Mouse (Mus musculus) limb, embryonic 15.5 days (tissue): ENCODE measurements at regions not wholly inside any gene's neighbourhood (a gene's known extent, or its start where the extent isn't known, plus 50 kb on each side); places are given as distances from the start of the nearest gene placed in this dataset.

Experiments used
- ATAC-seq: fragments of 200-750 bp; cut with Nextera tagmentation; 2 replicates; pipeline ENCODE4 v1.8.0; 2017; ENCODE audit warnings: low read depth, moderate TSS enrichment; ENCODE audit not compliant: insufficient number of reproducible peaks, low FRiP score, low TSS enrichment
- H3K27ac ChIP-seq: fragments of 300-500 bp; sonication (generic); 2 replicates; pipeline ENCODE4 v1.5.1; 2015; ENCODE audit warnings: moderate library complexity, mild to moderate bottlenecking, inconsistent platforms
- H3K27me3 ChIP-seq: fragments of 300-500 bp; sonication (generic); 2 replicates; pipeline ENCODE4 v1.6.1; 2015; ENCODE audit warnings: inconsistent platforms
- H3K36me3 ChIP-seq: fragments of 300-500 bp; sonication (generic); 2 replicates; pipeline ENCODE4 v1.6.1; 2015; ENCODE audit warnings: inconsistent platforms
- H3K4me1 ChIP-seq: fragments of 300-500 bp; sonication (generic); 2 replicates; pipeline ENCODE4 v1.6.1; 2015; ENCODE audit warnings: inconsistent platforms
- H3K4me2 ChIP-seq: fragments of 300-500 bp; sonication (generic); 2 replicates; pipeline ENCODE4 v1.6.1; 2015; ENCODE audit warnings: mild to moderate bottlenecking, inconsistent platforms
- H3K4me3 ChIP-seq: fragments of 300-500 bp; sonication (generic); 2 replicates; pipeline ENCODE4 v1.5.1; 2015; ENCODE audit warnings: mild to moderate bottlenecking, inconsistent platforms
- H3K9ac ChIP-seq: fragments of 300-500 bp; sonication (generic); 2 replicates; pipeline ENCODE4 v1.6.1; 2015; ENCODE audit warnings: inconsistent platforms
- H3K9me3 ChIP-seq: fragments of 300-500 bp; sonication (generic); 2 replicates; pipeline ENCODE4 v1.6.1; 2016; ENCODE audit warnings: inconsistent platforms
- WGBS: fragments of 180-500 bp; shearing (Covaris S2); methylation state at CpG from one replicate; pipeline ENCODE4 v1.1.7; 2015; 5-methylcytosine and 5-hydroxymethylcytosine counted together

DNA sequence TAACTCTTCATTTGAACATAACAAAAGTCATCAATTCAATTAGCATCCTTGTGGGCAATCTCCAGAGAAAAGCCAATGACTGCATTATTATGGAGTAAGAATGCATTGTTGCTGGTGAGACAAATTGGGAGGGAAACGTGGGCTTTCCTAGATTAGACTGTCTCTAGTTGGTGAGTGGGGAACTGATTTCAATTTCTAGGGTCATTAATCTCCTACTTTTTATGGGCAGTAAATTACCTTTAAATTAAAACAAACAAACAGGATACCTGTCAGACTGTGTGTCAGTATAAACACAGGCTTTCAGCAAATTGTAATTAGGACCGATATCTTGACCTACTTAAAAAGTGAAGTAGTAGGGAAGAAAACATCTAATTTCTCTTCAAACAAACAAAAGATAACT, 307.4 kb upstream of the Tmem161b start:
- ATAC-seq, result no peak
- no peak overlapping the region for H3K9ac ChIP-seq
- H3K27ac ChIP-seq, result no peak overlapping the region
- no peaks in the 10 kb centered on the region for H3K36me3 ChIP-seq
- no peaks in the 10 kb centered on the region for H3K4me1 ChIP-seq
- no peak overlapping the region for H3K4me2 ChIP-seq
- no peaks in the 10 kb centered on the region for H3K9me3 ChIP-seq
- H3K27me3 ChIP-seq, result no peaks in the 10 kb centered on the region
- WGBS, result 38% methylated on average over 2 of the region's 2 CpGs
- H3K4me3 ChIP-seq, result no peak overlapping the region

DNA sequence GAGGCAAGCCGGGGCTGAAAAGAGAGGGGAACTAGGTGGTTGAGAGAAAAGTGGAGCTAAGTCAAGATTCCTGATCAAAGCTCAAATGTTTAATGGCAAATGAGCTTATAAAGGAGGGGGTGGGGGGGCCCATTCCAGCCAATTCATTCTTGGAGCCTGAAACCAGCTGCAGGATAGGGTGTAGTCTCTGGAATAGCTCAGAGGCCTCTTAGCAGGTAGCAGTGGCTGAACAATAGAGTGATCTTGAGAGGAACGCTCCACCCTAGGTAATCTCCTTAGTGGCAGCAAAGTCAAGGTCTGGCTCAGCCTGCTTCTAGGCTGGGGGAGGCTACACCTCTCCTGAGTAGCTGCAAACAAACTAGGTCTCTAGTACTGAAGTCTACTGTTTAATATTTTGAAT, 289.3 kb upstream of the Tmem161b start:
- H3K4me3 ChIP-seq, result no peak overlapping the region
- ATAC-seq, result no peak
- no peaks in the 10 kb centered on the region for H3K9me3 ChIP-seq
- H3K27ac ChIP-seq, result no peak overlapping the region
- no peaks in the 10 kb centered on the region for H3K4me1 ChIP-seq
- 75% methylated on average over 2 of the region's 2 CpGs for WGBS
- H3K27me3 ChIP-seq, result no peaks in the 10 kb centered on the region
- no peaks in the 10 kb centered on the region for H3K36me3 ChIP-seq
- H3K9ac ChIP-seq, result no peak overlapping the region
- H3K4me2 ChIP-seq, result no peak overlapping the region

DNA sequence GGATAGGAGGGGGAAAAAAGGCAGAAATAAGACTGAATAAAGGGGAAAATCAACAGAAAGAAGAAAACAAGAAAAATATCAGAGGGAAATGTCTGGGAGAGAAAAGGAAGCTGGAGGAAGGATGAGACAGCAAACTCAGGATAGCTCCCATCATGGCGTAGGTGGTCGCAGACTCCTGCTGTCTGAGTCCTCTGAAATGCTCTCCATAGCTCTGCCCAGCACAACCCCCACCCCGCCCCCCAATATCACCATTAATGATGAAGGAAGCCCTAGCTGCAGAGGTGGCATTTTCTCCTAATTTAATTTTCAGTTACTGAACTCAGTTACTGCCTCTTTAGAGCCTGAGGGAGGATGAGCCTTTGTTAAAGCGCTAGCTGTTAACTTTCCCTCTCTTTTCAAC, 275.6 kb upstream of the Tmem161b start:
- 80% methylated on average over 4 of the region's 4 CpGs for WGBS

DNA sequence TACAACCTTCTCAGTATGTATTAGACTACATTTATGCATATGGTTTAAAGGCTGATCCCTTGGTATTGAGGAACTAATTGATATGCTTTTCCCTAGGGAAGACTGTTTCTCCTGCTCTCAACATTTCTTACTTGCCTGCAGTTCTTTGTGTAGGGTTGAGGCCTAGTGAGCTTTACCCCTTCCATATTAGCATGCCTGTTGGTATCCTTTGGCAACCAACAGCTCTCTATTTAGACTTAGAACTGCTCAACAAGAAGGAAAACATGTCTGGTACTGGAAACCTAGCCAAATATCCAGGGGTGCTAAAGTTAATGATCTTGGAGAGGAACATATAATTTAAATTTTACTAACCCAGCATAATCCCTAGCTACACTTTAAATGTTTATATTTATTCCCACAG, 270.9 kb upstream of the Tmem161b start:
- Histone ChIP-seq H3K4me3 (no peak overlapping the region), H3K36me3 (no peaks in the 10 kb centered on the region), H3K27me3 (no peaks in the 10 kb centered on the region), H3K9ac (no peak overlapping the region), H3K27ac (no peak overlapping the region), H3K4me2 (no peak overlapping the region), H3K4me1 (no peaks in the 10 kb centered on the region), H3K9me3 (no peaks in the 10 kb centered on the region)
- ATAC-seq, result no peak

More for the DNA sequence above, 275.6 kb upstream of the Tmem161b start:
- no peaks in the 10 kb centered on the region for H3K4me1 ChIP-seq
- H3K27ac ChIP-seq, result no peak overlapping the region
- H3K27me3 ChIP-seq, result no peaks in the 10 kb centered on the region
- H3K4me3 ChIP-seq, result no peak overlapping the region
- H3K36me3 ChIP-seq, result no peaks in the 10 kb centered on the region
- H3K9ac ChIP-seq, result no peak overlapping the region
- ATAC-seq, result no peak
- no peak overlapping the region for H3K4me2 ChIP-seq
- no peaks in the 10 kb centered on the region for H3K9me3 ChIP-seq

DNA sequence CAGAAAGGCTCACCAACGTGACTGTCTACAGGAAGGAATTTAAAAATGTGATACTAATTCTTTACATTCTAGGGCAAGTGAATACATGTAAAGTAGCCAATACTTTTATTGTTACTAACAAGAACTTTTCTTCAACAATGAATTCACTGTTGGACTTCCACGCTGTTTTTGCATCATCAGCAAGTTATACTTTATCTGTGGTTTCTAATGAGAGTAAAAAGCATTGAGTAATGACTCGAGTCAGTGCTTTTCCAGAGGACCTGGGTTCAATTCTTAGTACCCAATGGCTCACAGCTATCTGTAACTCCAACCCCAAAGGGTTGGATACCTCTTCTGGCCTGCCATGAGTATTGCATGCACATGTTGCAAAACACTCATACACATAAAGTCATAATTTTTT, 270.3 kb upstream of the Tmem161b start:
- WGBS, result 78% methylated on average over 3 of the region's 3 CpGs
- ATAC-seq, result no peak
- H3K36me3 ChIP-seq, result no peaks in the 10 kb centered on the region
- no peak overlapping the region for H3K9ac ChIP-seq
- H3K27me3 ChIP-seq, result no peaks in the 10 kb centered on the region
- no peak overlapping the region for H3K27ac ChIP-seq
- no peak overlapping the region for H3K4me3 ChIP-seq
- no peaks in the 10 kb centered on the region for H3K4me1 ChIP-seq
- no peak overlapping the region for H3K4me2 ChIP-seq
- no peaks in the 10 kb centered on the region for H3K9me3 ChIP-seq

DNA sequence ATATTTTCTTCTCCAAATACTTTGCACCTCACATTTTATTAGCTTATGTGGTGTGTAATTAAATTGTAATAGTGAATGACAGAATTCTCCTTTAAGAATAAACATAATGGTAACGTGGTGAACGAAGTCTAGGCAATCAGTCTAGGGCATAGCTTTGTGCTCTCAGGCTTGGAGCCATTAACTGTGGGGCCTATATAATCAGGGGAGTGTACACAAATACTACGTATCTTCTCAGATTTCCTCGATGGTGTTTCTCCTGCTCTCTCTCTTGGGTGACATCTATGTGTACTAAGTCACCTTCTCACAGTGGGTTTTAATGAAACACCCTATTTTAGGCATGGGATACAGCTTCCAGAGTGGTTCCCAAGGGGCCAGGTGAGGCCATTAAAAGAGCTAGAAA, 269.7 kb upstream of the Tmem161b start:
- Histone ChIP-seq H3K36me3 (no peaks in the 10 kb centered on the region), H3K9ac (no peak overlapping the region), H3K27me3 (no peaks in the 10 kb centered on the region), H3K9me3 (no peaks in the 10 kb centered on the region), H3K4me3 (no peak overlapping the region), H3K4me1 (no peaks in the 10 kb centered on the region), H3K27ac (no peak overlapping the region), H3K4me2 (no peak overlapping the region)
- WGBS, result 58% methylated on average over 4 of the region's 4 CpGs
- ATAC-seq, result no peak

DNA sequence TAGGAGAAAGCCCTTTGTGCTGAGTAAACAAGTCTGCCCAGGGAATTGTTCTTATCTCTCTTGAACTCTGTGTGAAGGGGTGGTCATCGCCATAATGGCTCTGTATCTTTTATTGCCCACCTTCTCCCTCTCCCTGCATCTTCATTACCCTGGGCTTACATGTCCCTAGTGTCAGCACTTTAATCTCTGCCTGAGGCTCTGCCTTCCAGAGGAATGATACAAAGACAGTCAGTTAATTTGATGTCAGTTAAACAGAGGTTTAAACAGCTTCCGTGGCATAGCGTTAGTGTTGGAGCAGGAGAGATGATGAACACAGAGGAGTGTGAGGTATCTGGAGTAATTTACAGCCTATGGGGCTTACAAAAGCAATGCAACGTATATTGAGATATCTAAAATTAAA, 269.2 kb upstream of the Tmem161b start:
- Histone ChIP-seq H3K36me3 (no peaks in the 10 kb centered on the region), H3K4me3 (no peak overlapping the region), H3K4me2 (no peak overlapping the region), H3K9me3 (no peaks in the 10 kb centered on the region), H3K27ac (no peak overlapping the region), H3K9ac (no peak overlapping the region), H3K27me3 (no peaks in the 10 kb centered on the region), H3K4me1 (no peaks in the 10 kb centered on the region)
- WGBS, result 29% methylated on average over 4 of the region's 4 CpGs
- ATAC-seq, result no peak

DNA sequence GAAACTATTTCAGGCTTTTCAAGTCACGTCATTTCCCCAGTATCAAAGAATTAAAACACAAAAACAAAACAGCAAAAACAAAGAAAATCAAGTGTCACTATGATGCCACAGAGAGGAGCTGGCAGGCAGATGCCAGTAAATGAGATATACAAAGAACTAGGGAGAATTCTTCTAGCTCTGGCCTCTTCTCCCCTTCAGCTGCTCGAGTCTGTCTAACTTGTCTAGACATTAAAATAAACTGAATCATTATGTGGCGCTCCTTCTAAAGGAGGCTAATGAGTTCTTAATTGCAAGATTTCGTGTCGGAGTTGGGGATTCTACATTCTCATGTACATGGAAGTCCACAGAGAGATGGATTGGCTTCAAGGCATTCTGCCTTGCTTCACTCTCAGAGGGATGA, 266.4 kb upstream of the Tmem161b start:
- Histone ChIP-seq H3K4me2 (no peak overlapping the region), H3K9me3 (no peaks in the 10 kb centered on the region), H3K27me3 (no peaks in the 10 kb centered on the region), H3K4me3 (no peak overlapping the region), H3K36me3 (no peaks in the 10 kb centered on the region), H3K9ac (no peak overlapping the region), H3K27ac (no peak overlapping the region), H3K4me1 (no peaks in the 10 kb centered on the region)
- ATAC-seq, result no peak
- WGBS, result 62% methylated on average over 5 of the region's 5 CpGs

DNA sequence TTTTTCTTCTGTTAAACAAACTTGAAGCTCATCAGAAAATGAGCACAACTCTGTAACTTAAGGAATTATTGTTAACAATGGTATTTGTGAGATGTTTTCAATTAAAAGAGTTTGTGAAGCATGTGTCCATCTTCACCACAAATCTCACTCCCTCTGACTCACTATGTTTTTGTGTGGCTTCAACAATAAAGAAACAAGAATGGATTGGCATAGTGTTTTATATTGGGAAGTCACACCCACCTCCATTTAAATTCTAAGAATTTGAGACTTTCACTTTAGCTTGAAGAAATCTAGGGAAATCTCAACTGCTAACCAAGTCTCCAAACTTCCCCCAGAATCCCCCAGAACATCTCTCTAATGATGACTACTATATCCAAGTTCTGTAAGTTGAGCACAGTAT, 243.6 kb upstream of the Tmem161b start:
- Histone ChIP-seq H3K27me3 (no peaks in the 10 kb centered on the region), H3K9me3 (no peaks in the 10 kb centered on the region), H3K4me1 (no peaks in the 10 kb centered on the region), H3K4me2 (no peak overlapping the region), H3K9ac (no peak overlapping the region), H3K4me3 (no peak overlapping the region), H3K27ac (no peak overlapping the region), H3K36me3 (no peaks in the 10 kb centered on the region)
- no peak for ATAC-seq

DNA sequence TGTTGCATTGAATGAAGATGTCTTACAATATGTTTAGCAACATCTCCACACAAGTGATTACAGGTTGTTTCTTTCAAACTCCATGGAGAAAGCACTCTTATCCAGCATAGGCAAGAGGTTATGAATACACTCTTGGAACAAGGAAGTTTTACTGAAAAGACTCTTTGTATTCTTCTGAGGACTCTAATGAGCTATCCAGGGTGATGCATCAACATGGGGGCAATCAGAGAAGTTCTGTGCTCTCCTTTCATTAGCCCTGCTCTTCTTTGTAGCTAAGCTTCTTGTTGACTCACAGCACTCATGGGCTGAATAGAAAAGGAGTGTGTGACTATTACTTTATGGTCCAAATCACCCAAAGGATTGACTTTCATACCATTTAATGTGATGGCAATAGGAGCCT, 242.6 kb upstream of the Tmem161b start:
- no peaks in the 10 kb centered on the region for H3K4me1 ChIP-seq
- H3K27me3 ChIP-seq, result no peaks in the 10 kb centered on the region
- H3K9me3 ChIP-seq, result no peaks in the 10 kb centered on the region
- no peak for ATAC-seq
- no peak overlapping the region for H3K9ac ChIP-seq
- no peak overlapping the region for H3K4me2 ChIP-seq
- H3K36me3 ChIP-seq, result no peaks in the 10 kb centered on the region
- no peak overlapping the region for H3K4me3 ChIP-seq
- no peak overlapping the region for H3K27ac ChIP-seq

DNA sequence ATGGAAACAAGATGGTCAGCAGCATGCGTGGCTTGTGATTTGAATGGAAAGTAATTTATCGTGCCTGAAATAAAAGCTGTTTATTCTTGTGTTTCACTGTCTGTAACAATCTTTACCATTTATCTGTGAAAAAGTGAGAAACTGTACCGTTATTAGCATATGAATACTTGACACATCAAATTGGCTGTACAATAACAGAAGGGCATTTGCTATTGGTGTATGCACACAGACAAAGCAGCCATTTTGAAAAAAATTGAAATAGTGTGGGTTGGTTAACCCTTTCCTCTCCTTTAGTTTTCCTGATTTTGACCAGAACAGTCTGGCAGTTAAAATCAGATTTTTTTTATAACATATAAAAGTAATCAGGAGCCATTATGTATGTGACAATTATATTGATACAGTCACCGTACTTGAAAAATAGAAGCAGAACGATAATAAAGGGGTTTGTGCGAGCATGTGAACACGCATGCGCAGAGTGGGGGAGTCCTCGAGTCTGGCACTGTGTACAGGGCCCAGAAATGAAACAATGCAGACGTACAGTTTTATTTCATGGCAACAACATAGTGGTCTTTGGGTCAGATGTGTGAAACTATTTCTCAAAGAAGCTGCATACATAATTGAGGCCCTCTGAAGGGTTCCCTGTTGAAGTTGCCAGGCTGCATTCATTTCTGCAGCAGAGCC, 237.3 kb upstream of the Tmem161b start:
- H3K9me3 ChIP-seq, result no peaks in the 10 kb centered on the region
- H3K9ac ChIP-seq, result no peak overlapping the region
- H3K4me1 ChIP-seq, result no peaks in the 10 kb centered on the region
- WGBS, result 81% methylated on average over 10 of the region's 10 CpGs
- H3K4me3 ChIP-seq, result no peak overlapping the region
- no peaks in the 10 kb centered on the region for H3K36me3 ChIP-seq
- no peak for ATAC-seq
- H3K27me3 ChIP-seq, result no peaks in the 10 kb centered on the region
- no peak overlapping the region for H3K27ac ChIP-seq
- H3K4me2 ChIP-seq, result no peak overlapping the region

DNA sequence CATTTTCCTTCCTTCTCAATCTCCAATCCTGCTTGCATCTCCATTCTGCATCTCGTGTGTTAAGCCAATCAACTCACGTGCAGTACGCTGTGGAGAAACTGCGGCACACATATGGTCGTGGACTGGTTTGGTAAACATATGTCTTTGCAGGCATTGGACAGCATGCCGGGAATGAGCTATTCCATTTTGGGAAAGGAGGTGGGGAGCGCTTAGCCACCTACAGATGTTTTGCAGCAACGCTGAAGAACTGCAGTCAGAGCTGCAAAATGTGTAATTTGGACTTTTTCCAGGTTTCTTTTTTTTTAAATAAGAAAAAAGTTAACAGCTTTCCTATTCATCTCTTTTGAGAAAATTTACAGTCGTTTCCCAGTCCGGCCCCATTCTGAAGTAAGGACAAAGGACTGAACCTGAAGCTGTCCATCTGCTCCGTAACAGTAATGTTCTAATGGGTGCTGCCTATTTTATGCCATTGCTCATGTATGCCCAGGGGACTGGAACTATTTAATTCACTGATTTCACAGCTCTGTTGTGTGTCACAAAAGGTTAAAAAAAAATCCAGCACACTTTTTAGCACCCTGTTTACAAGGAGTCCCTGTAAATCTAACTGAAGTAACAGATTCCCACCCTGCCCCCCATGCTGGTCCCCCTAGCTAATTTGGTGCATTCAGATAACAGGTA, 234.2 kb upstream of the Tmem161b start:
- no peaks in the 10 kb centered on the region for H3K36me3 ChIP-seq
- no peaks in the 10 kb centered on the region for H3K9me3 ChIP-seq
- H3K9ac ChIP-seq, result no peak overlapping the region
- WGBS, result 28% methylated on average over 11 of the region's 11 CpGs
- peak overlapping the region; percentile 37; the same call in 1 of the 2 replicates for H3K4me2 ChIP-seq
- no peak overlapping the region for H3K27ac ChIP-seq
- ATAC-seq, result no peak
- no peaks in the 10 kb centered on the region for H3K27me3 ChIP-seq
- H3K4me1 ChIP-seq, result no peaks in the 10 kb centered on the region
- H3K4me3 ChIP-seq, result peak overlapping the region; percentile 11; the same call in 1 of the 2 replicates

DNA sequence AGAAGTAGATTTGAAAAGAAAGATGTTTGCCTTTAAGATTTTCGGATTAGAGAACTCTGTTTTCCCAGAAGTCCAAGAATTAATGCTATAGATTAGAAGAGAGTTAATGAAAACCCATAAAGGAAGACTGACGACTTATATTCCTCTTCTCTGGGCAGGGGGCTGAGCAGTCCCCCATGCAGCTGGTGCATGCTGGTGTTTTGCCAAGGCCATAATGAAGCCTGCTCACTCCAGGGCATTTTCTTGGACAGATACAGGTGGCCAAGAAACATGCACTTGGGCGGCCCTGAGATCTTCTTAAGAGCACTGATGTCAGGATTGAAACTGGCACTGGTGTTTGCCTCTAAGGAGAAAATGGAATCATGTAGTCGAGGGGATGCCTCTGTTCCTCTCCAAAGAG, 233.6 kb upstream of the Tmem161b start:
- Histone ChIP-seq H3K9me3 (no peaks in the 10 kb centered on the region), H3K27ac (no peak overlapping the region), H3K9ac (no peak overlapping the region), H3K4me1 (no peaks in the 10 kb centered on the region), H3K36me3 (no peaks in the 10 kb centered on the region), H3K4me2 (no peak overlapping the region), H3K4me3 (no peak overlapping the region), H3K27me3 (no peaks in the 10 kb centered on the region)
- WGBS, result 54% methylated on average over 4 of the region's 4 CpGs
- ATAC-seq, result no peak
